ENCODE assay signal across 18 mouse cellular contexts in genomic region chrX:106045455-106045854, GRCm38 (mm10). TPM values are rescaled to one million over a fixed set of nuclear protein-coding genes. Genes with fewer than 3 reads are reported as not detected.
A peak's percentile ranks its signal among the peaks of the same experiment; 100 is the strongest.
DNase-seq lines count a peak whose midpoint lies in the region; ATAC-seq lines count a peak whose summit lies in the region.
"Had no signal": no experiment of that assay in that cellular context is flagged by ENCODE, and none has a peak within 500 bp of the region (broad histone marks: within the 10 kb centered on the region; RNA-seq: fewer than 3 reads in every experiment).

No protein-coding gene starts in this region.

- peak overlapping the region; percentile 54 for H3K27ac ChIP-seq in kidney, embryonic 15.5 days
- H3K27ac ChIP-seq in embryonic facial prominence, embryonic 11.5 days (replicated peaks; ENCODE audit: low read depth, low read length), result no peak overlapping the region
- no peak overlapping the region for H3K27ac ChIP-seq in neural tube, embryonic 11.5 days (ENCODE audit: low read depth, low read length)
- no peak overlapping the region for H3K27ac ChIP-seq in midbrain, embryonic 13.5 days
- H3K27ac ChIP-seq: hindbrain, embryonic 10.5 days; limb, embryonic 13.5 days had no signal

- H3K9me3 ChIP-seq in kidney, embryonic 15.5 days (replicated peaks), result no peaks in the 10 kb centered on the region
- no peaks in the 10 kb centered on the region for H3K9me3 ChIP-seq in embryonic facial prominence, embryonic 11.5 days (replicated peaks; ENCODE audit: control insufficient read depth, low read length)
- H3K9me3 ChIP-seq in neural tube, embryonic 11.5 days (ENCODE audit: control insufficient read depth, low read length), result no peaks in the 10 kb centered on the region
- no peaks in the 10 kb centered on the region for H3K9me3 ChIP-seq in midbrain, embryonic 13.5 days
- H3K9me3 ChIP-seq: hindbrain, embryonic 10.5 days; limb, embryonic 13.5 days; megakaryocyte, embryonic 14.5 days had no signal

- no peak overlapping the region for H3K9ac ChIP-seq in kidney, embryonic 15.5 days
- no peak overlapping the region for H3K9ac ChIP-seq in embryonic facial prominence, embryonic 11.5 days (replicated peaks; ENCODE audit: low read length)
- no peak overlapping the region for H3K9ac ChIP-seq in neural tube, embryonic 11.5 days (ENCODE audit: low read length)
- no peak overlapping the region for H3K9ac ChIP-seq in midbrain, embryonic 13.5 days (replicated peaks)
- H3K9ac ChIP-seq: limb, embryonic 13.5 days had no signal

- WGBS in kidney, embryonic 15.5 days, result 27% methylated on average over 2 of the region's 2 CpGs
- WGBS in embryonic facial prominence, embryonic 11.5 days, result 28% methylated on average over 2 of the region's 2 CpGs
- WGBS in neural tube, embryonic 11.5 days, result 34% methylated on average over 2 of the region's 2 CpGs
- WGBS in midbrain, embryonic 13.5 days, result 59% methylated on average over 2 of the region's 2 CpGs

- H3K27me3 ChIP-seq in kidney, embryonic 15.5 days, result peaks cover 9% of the 10 kb centered on the region; the same call in 1 of the 2 replicates
- no peaks in the 10 kb centered on the region for H3K27me3 ChIP-seq in embryonic facial prominence, embryonic 11.5 days (ENCODE audit: control insufficient read depth, insufficient read depth, low read length)
- H3K27me3 ChIP-seq in neural tube, embryonic 11.5 days (ENCODE audit: control insufficient read depth, insufficient read depth, low read length), result no peaks in the 10 kb centered on the region
- no peaks in the 10 kb centered on the region; the same call in 1 of the 2 replicates for H3K27me3 ChIP-seq in midbrain, embryonic 13.5 days
- H3K27me3 ChIP-seq: limb, embryonic 13.5 days; megakaryocyte, embryonic 14.5 days had no signal

- H3K36me3 ChIP-seq in kidney, embryonic 15.5 days, result no peaks in the 10 kb centered on the region
- H3K36me3 ChIP-seq in embryonic facial prominence, embryonic 11.5 days (replicated peaks; ENCODE audit: control insufficient read depth, insufficient read depth, low read depth, low read length), result no peaks in the 10 kb centered on the region
- no peaks in the 10 kb centered on the region for H3K36me3 ChIP-seq in neural tube, embryonic 11.5 days (ENCODE audit: control insufficient read depth, insufficient read depth, low read length)
- H3K36me3 ChIP-seq in midbrain, embryonic 13.5 days, result no peaks in the 10 kb centered on the region
- H3K36me3 ChIP-seq: hindbrain, embryonic 10.5 days; limb, embryonic 13.5 days had no signal

- peaks cover 32% of the 10 kb centered on the region for H3K4me1 ChIP-seq in kidney, embryonic 15.5 days
- no peaks in the 10 kb centered on the region for H3K4me1 ChIP-seq in embryonic facial prominence, embryonic 11.5 days (ENCODE audit: control insufficient read depth, insufficient read depth, low read length)
- no peaks in the 10 kb centered on the region for H3K4me1 ChIP-seq in neural tube, embryonic 11.5 days (ENCODE audit: control insufficient read depth, insufficient read depth, low read length)
- H3K4me1 ChIP-seq in midbrain, embryonic 13.5 days (replicated peaks), result no peaks in the 10 kb centered on the region

- H3K4me2 ChIP-seq in kidney, embryonic 15.5 days, result peak overlapping the region; percentile 16; the same call in 1 of the 2 replicates
- no peak overlapping the region for H3K4me2 ChIP-seq in embryonic facial prominence, embryonic 11.5 days (ENCODE audit: low read depth, low read length)
- no peak overlapping the region for H3K4me2 ChIP-seq in neural tube, embryonic 11.5 days (ENCODE audit: low read depth)
- H3K4me2 ChIP-seq in midbrain, embryonic 13.5 days (replicated peaks), result no peak overlapping the region
- H3K4me2 ChIP-seq: limb, embryonic 13.5 days had no signal

- ATAC-seq in kidney, embryonic 15.5 days (replicated peaks; ENCODE audit: low FRiP score), result peak; percentile 75
- no peak for ATAC-seq in embryonic facial prominence, embryonic 11.5 days (replicated peaks; ENCODE audit: insufficient number of reproducible peaks, low FRiP score, low TSS enrichment, low read depth)
- ATAC-seq in neural tube, embryonic 11.5 days (ENCODE audit: insufficient read depth, low FRiP score, low TSS enrichment), result peak; percentile 45; the same call in 1 of the 2 replicates
- ATAC-seq in midbrain, embryonic 13.5 days, result no peak
- ATAC-seq: Patski had no signal

- no peak overlapping the region for H3K4me3 ChIP-seq in kidney, embryonic 15.5 days (replicated peaks)
- H3K4me3 ChIP-seq in embryonic facial prominence, embryonic 11.5 days (ENCODE audit: low read depth, low read length), result no peak overlapping the region
- H3K4me3 ChIP-seq in neural tube, embryonic 11.5 days (ENCODE audit: low read depth, low read length), result no peak overlapping the region
- H3K4me3 ChIP-seq in midbrain, embryonic 13.5 days (replicated peaks), result no peak overlapping the region
- H3K4me3 ChIP-seq: hindbrain, embryonic 10.5 days; limb, embryonic 13.5 days; megakaryocyte, embryonic 14.5 days had no signal

- DNase-seq in kidney, adult 9 months, result no peak
- DNase-seq in embryo, embryonic 10 days (ENCODE audit: low spot score), result peak; percentile 62
- peak; percentile 55 for DNase-seq in embryonic facial prominence, embryonic 11.5 days (ENCODE audit: low spot score)
- DNase-seq in neural tube, embryonic 11.5 days (ENCODE audit: low spot score), result peak; percentile 53
- DNase-seq in layer of hippocampus, adult 18-20 months (ENCODE audit: low spot score in 2 of 2), result no peak
- DNase-seq: adrenal gland, adult 8-10 months; cerebellum, adult 11 months; gastrocnemius, postnatal 10 days; kidney, postnatal 14 days; layer of hippocampus, postnatal 36 days; retina, postnatal 1 day; thymus, postnatal 4 days had no signal

RNA-seq across cellular contexts. Expression of gene Atp7a, which starts 18.4 kb away (rescaled TPM):
- polyA plus RNA-seq in kidney, embryonic 15.5 days (2015; fragmentation: Nextera tagmentation; extraction: Ambion mirVana), result 28.2 and 29.3 TPM in 2 replicates
- 30.0 and 31.7 TPM in 2 replicates for polyA plus RNA-seq in embryonic facial prominence, embryonic 11.5 days (2014; fragmentation: Nextera tagmentation; extraction: Ambion mirVana)
- 32.7 and 33.7 TPM in 2 replicates for polyA plus RNA-seq in neural tube, embryonic 11.5 days (2014; fragmentation: Nextera tagmentation; extraction: Ambion mirVana)
- total RNA-seq in layer of hippocampus, adult 18-20 months (2021), result 1 to 10 TPM; 6.8 to 7.8 TPM
- polyA plus RNA-seq in midbrain, embryonic 13.5 days (2015; fragmentation: Nextera tagmentation; extraction: Ambion mirVana), result 19.2 and 20.0 TPM in 2 replicates

RNA-seq across cellular contexts. Expression of gene Cox7b, which starts 30.0 kb away (rescaled TPM):
- 459 and 491 TPM in 2 replicates for polyA plus RNA-seq in kidney, embryonic 15.5 days (2015; fragmentation: Nextera tagmentation; extraction: Ambion mirVana)
- 312 and 369 TPM in 2 replicates for polyA plus RNA-seq in embryonic facial prominence, embryonic 11.5 days (2014; fragmentation: Nextera tagmentation; extraction: Ambion mirVana)
- polyA plus RNA-seq in neural tube, embryonic 11.5 days (2014; fragmentation: Nextera tagmentation; extraction: Ambion mirVana), result 311 and 328 TPM in 2 replicates
- 100 to 1,000 TPM; 283 to 286 TPM for total RNA-seq in layer of hippocampus, adult 18-20 months (2021)
- polyA plus RNA-seq in midbrain, embryonic 13.5 days (2015; fragmentation: Nextera tagmentation; extraction: Ambion mirVana), result 334 and 374 TPM in 2 replicates

RNA-seq across cellular contexts. Expression of gene Magt1, which starts 33.7 kb away (rescaled TPM):
- polyA plus RNA-seq in kidney, embryonic 15.5 days (2015; fragmentation: Nextera tagmentation; extraction: Ambion mirVana), result 69.7 and 69.9 TPM in 2 replicates
- polyA plus RNA-seq in embryonic facial prominence, embryonic 11.5 days (2014; fragmentation: Nextera tagmentation; extraction: Ambion mirVana), result 60.2 and 68.9 TPM in 2 replicates
- 47.5 and 47.9 TPM in 2 replicates for polyA plus RNA-seq in neural tube, embryonic 11.5 days (2014; fragmentation: Nextera tagmentation; extraction: Ambion mirVana)
- total RNA-seq in layer of hippocampus, adult 18-20 months (2021), result 10 to 100 TPM; 13.9 to 15.8 TPM
- polyA plus RNA-seq in midbrain, embryonic 13.5 days (2015; fragmentation: Nextera tagmentation; extraction: Ambion mirVana), result 25.7 and 26.1 TPM in 2 replicates

Comparison
In these comparisons a context has a peak if more than half of its experiments do, and no peak if none do; other contexts are left out.
1. ATAC-seq: peak in kidney, embryonic 15.5 days (single experiment) and neural tube, embryonic 11.5 days (single experiment); none in embryonic facial prominence, embryonic 11.5 days (single experiment) and midbrain, embryonic 13.5 days (single experiment).
2. DNase-seq: peak in embryo, embryonic 10 days (single experiment), embryonic facial prominence, embryonic 11.5 days (single experiment) and neural tube, embryonic 11.5 days (single experiment); none in kidney, adult 9 months (single experiment) and layer of hippocampus, adult 18-20 months (0 of 2).